Mouse (Mus musculus) cerebellum, adult 2 months (tissue): ENCODE measurements around the gene St8sia6. TPM values are rescaled to one million over a fixed set of nuclear protein-coding genes. Genes with fewer than 3 reads are reported as not detected.
A peak's percentile ranks its signal among the peaks of the same experiment; 100 is the strongest.
"Not testable (repeated sequence)": the region's sequence is repeated elsewhere in the genome, so short reads cannot be mapped to it uniquely, and the experiment has no call there.

Experiments
- DNase-seq, 2 experiments: peaks; one replicate each; pipeline ENCODE4 v3.0.0; 2021
- H3K27ac ChIP-seq: fragments of 200-500 bp; 2 replicates; pipeline ENCODE4 v1.5.1; 2012; ENCODE audit warnings: low read length, control low read depth, inconsistent platforms; ENCODE audit not compliant: insufficient read depth
- H3K27me3 ChIP-seq: fragments of 200-500 bp; 2 replicates; pipeline ENCODE4 v1.6.1; 2012; ENCODE audit warnings: inconsistent platforms, mild to moderate bottlenecking, low read length, moderate library complexity; ENCODE audit not compliant: control insufficient read depth, insufficient read depth
- H3K4me1 ChIP-seq: fragments of 200-500 bp; 2 replicates; pipeline ENCODE4 v1.6.1; 2011; ENCODE audit warnings: low read length; ENCODE audit not compliant: control insufficient read depth, insufficient read depth
- H3K4me3 ChIP-seq: fragments of 200-500 bp; replicated peaks from 2 replicates; pipeline ENCODE3; 2011; ENCODE audit warnings: mild to moderate bottlenecking, low read depth, low read length, control low read depth; ENCODE audit not compliant: insufficient read depth
- CTCF ChIP-seq: fragments of 200-500 bp; IDR thresholded peaks from 2 replicates; pipeline ENCODE4 v1.5.1; 2011; ENCODE audit warnings: low read depth, mild to moderate bottlenecking, control low read depth, low read length, moderate library complexity, borderline replicate concordance; ENCODE audit not compliant: insufficient read depth
- POLR2A ChIP-seq: fragments of 200-500 bp; IDR thresholded peaks from 2 replicates; pipeline ENCODE4 v1.6.1; 2011; ENCODE audit warnings: low read length, control low read depth, borderline replicate concordance; ENCODE audit not compliant: insufficient read depth
- WGBS: fragments of 180-500 bp; shearing (Covaris S2); methylation state at CpG from one replicate; pipeline ENCODE4 v1.1.7; 2018; 5-methylcytosine and 5-hydroxymethylcytosine counted together
- polyA plus RNA-seq: library from polyadenylated mRNA; depleted of rRNA; stranded (reverse); fragments of >200 nt; gene quantifications from 2 replicates; pipeline ENCODE4 v1.2.3, GENCODE M21; 2012; rRNA removed

Gene St8sia6
- polyA plus RNA-seq, 1 experiment, result 1.0 TPM

DNA sequence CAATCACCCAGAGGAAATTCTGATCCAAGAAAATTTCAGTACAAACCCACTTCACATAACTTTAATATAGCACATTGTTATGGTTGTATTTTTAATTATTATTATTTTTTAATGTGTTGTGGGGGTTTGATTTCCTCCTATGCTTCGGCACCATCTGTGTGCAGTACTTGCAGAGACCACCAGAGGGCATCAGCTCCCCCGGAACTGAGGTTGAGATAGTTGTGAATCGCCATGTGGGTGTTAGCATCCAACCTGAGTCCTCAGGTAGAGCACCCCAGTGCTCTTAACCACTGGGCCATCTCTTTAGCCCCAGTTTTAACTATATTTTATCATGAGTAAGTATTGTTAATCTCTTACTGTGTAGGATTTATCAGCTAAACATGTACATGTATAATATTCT, 120.9 kb downstream of the St8sia6 start:
- H3K4me1 ChIP-seq, result no peaks in the 10 kb centered on the region
- WGBS, result 75% methylated on average over 3 of the region's 3 CpGs
- DNase-seq, result no peak
- H3K27me3 ChIP-seq, result no peaks in the 10 kb centered on the region
- H3K27ac ChIP-seq, result no peak overlapping the region
- no peak overlapping the region for H3K4me3 ChIP-seq
- TF ChIP-seq POLR2A, result no peak
- TF ChIP-seq CTCF, result peak; percentile 24; the same call in 1 of the 2 replicates

DNA sequence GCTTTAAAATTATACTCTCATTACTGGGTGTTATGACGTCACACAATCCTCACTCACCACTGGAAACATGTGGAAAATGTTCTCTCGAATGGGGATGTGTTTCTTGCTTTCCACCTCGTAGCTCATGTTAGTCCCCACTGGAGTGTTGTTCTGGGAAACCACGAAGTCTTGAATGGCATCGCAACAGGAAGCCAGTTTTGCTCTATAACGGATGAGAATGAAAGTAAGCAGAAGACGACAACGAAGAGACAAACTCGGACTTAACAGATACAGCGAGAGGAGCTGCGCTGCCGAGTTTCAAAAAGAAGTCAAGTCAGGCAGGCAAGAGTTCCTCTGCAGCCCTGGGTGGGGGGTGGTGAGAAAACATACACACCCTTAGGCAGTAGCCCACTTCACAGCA, 121.4 kb downstream of the St8sia6 start:
- H3K27ac ChIP-seq, result no peak overlapping the region

DNA sequence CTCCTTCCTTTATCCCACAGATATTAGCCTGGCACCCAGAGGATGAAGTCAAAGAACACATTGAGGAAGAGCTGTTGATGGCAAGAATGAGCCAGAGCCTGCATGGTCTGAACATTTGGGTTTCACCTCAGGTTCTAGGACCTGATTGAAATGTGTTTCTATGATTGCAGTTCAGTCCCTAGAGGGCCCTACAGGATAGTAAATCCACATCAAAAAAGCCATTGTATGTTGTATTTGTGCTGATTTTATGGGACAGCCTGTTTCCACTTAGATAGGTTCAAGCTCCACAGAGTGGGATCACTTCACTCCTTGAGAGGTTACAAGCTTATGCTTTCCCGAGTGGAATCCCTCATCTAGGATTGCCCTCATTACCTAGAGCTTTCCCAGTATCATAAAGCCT, 159.0 kb downstream of the St8sia6 start:
- no peak for DNase-seq
- no peak overlapping the region for H3K27ac ChIP-seq
- 73% methylated on average over 1 of the region's 1 CpGs for WGBS
- no peak overlapping the region for H3K4me3 ChIP-seq
- TF ChIP-seq POLR2A (no peak), CTCF (no peak)
- no peaks in the 10 kb centered on the region for H3K4me1 ChIP-seq
- H3K27me3 ChIP-seq, result no peaks in the 10 kb centered on the region

More for the DNA sequence above, 121.4 kb downstream of the St8sia6 start:
- no peaks in the 10 kb centered on the region for H3K27me3 ChIP-seq
- WGBS, result 85% methylated on average over 12 of the region's 12 CpGs
- no peaks in the 10 kb centered on the region for H3K4me1 ChIP-seq
- TF ChIP-seq CTCF, result no peak
- no peak for TF ChIP-seq POLR2A
- no peak overlapping the region for H3K4me3 ChIP-seq
- no peak for DNase-seq

DNA sequence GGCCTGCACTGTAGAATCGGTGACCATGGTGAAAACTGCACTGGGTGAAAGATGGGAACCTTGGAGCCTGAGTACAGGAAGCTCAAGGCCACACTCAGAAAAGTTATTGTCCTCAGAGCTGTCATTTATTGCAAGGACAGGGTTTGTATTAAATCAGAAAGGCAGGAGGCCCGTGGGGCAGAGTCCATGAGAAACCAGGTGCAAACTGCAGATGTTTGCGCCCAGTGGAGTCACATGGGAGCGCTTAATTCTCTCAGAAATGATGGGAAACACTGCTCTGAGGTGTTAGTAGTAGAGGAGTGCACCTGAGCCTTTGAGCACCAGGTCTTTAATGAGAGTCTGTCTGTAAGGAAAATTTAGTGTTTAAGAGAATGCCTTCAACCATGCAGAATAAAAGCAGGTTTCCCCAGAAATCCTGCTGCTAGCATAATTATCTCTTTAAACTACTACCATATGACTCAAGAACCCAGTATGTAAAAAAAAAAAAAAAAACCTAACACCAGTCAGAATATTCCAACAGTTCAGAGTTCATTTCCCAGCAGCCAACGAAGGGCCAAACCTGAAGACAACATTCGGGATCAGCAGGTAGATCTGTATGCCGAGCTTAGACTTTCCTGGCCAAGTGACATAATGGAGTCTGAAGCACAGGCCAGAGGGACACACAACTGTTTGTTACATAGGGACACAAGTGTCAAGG, 163.6 kb downstream of the St8sia6 start:
- no peak for TF ChIP-seq POLR2A
- no peak for TF ChIP-seq CTCF
- H3K27ac ChIP-seq, result no peak overlapping the region
- no peaks in the 10 kb centered on the region for H3K27me3 ChIP-seq
- no peak for DNase-seq
- WGBS, result 82% methylated on average over 7 of the region's 7 CpGs
- H3K4me1 ChIP-seq, result no peaks in the 10 kb centered on the region
- no peak overlapping the region for H3K4me3 ChIP-seq

DNA sequence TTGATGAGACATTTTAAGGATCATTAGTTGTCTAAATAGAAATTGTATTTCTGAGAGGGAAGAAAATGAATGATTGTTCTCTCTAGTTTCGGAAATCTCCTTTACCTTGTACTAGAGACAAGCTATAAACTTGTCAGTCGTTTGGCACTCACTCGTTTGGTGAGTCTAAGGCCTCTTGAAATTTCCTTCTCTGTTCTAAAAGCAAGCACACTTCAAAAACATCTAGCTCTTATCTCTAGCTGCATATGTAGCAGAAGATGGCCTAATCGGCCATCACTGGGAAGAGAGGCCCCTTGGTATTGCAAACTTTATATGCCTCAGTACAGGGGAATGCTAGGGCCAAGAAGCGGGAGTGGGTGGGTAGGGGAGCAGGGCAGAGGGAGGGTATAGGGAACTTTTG, 190.2 kb downstream of the St8sia6 start:
- H3K4me1 ChIP-seq, H3K4me3 ChIP-seq, DNase-seq, H3K27ac ChIP-seq, H3K27me3 ChIP-seq: not testable (repeated sequence)
- WGBS, result 90% methylated on average over 5 of the region's 5 CpGs

DNA sequence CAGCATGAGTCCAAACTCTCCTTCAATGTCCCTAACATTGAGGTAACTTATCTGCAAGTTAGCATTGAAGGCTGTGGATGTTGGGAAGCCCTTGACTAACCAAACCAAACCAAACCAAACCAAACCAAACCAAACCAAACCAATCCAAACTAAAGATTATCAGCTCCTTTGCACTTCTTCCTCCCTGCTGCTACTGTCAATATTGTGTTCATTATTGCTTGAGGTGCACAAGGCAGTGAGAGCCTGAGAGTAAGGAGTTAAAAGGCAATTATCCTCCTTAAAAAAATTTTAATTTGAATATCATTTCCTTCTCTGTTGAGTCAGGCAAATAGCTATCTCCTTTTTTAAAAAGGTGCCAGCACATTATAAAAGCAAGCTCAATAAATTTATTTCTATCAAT, 190.8 kb downstream of the St8sia6 start:
- no peak overlapping the region for H3K4me3 ChIP-seq
- no peak for DNase-seq
- TF ChIP-seq POLR2A (no peak), CTCF (no peak)

More for the DNA sequence above, 190.8 kb downstream of the St8sia6 start:
- Histone ChIP-seq H3K27ac (no peak overlapping the region), H3K27me3 (no peaks in the 10 kb centered on the region), H3K4me1 (no peaks in the 10 kb centered on the region)

Other genes with a start within 250 kb of the St8sia6 start
- 5.2 and 6.6 TPM in 2 replicates for gene Trdmt1, start 249.4 kb downstream of the St8sia6 start, polyA plus RNA-seq
- 227 and 287 TPM in 2 replicates for gene Vim, start 220.1 kb downstream of the St8sia6 start, polyA plus RNA-seq